Mouse (Mus musculus): ENCODE results near the gene Rnf151. TPM values are rescaled to one million over a fixed set of nuclear protein-coding genes. Genes with fewer than 3 reads are reported as not detected.
"Not testable (repeated sequence)": the region's sequence is repeated elsewhere in the genome, so short reads cannot be mapped to it uniquely, and the experiment has no call there.

The Rnf151 gene
- polyA plus RNA-seq, 1 experiment from 2014 or later, result not detected

- H3K4me1 ChIP-seq (replicated peaks; ENCODE audit: control insufficient read depth, insufficient read depth, low read length), result peaks cover 10% of the 10 kb centered on the region
- H3K36me3 ChIP-seq (ENCODE audit: control insufficient read depth, insufficient read depth, low read length), result 0 out of 2 replicates have a peak, but pooled peaks cover 6% of the 10 kb centered on the region
- ATAC-seq (ENCODE audit: low FRiP score), result peak; percentile 97
These were observed 1.8 kb upstream of the Rnf151 start for GRCm38 (mm10) chr17:24719494-24720222.

GRCm38 (mm10) chr17:24718938-24719337 is 1.1 kb upstream of the Rnf151 start:
- Histone ChIP-seq H3K4me3 (ENCODE audit: low read depth, low read length) (peak overlapping the region; percentile 75), H3K9ac (ENCODE audit: low read depth, low read length) (peak overlapping the region; percentile 81; the same call in 1 of the 2 replicates), H3K4me1 (replicated peaks; ENCODE audit: control insufficient read depth, insufficient read depth, low read length) (peaks cover 10% of the 10 kb centered on the region), H3K4me2 (replicated peaks; ENCODE audit: low read depth, low read length) (peak overlapping the region; percentile 61)
- not testable (repeated sequence) for ATAC-seq (ENCODE audit: low FRiP score); H3K36me3 ChIP-seq (ENCODE audit: control insufficient read depth, insufficient read depth, low read length); H3K27ac ChIP-seq (ENCODE audit: low read depth, low read length); DNase-seq (ENCODE audit: low spot score); H3K27me3 ChIP-seq (ENCODE audit: control insufficient read depth, insufficient read depth, low read length); H3K9me3 ChIP-seq (ENCODE audit: control insufficient read depth, low read length)
- 60% methylated on average over 5 of the region's 5 CpGs for WGBS

More at GRCm38 (mm10) chr17:24719494-24720222, 1.8 kb upstream of the Rnf151 start:
- Histone ChIP-seq H3K27me3 (ENCODE audit: control insufficient read depth, insufficient read depth, low read length) (no peaks in the 10 kb centered on the region), H3K4me2 (replicated peaks; ENCODE audit: low read depth, low read length) (peak overlapping the region; percentile 80), H3K4me3 (ENCODE audit: low read depth, low read length) (peak overlapping the region; percentile 75), H3K9me3 (ENCODE audit: control insufficient read depth, low read length) (no peaks in the 10 kb centered on the region), H3K27ac (ENCODE audit: low read depth, low read length) (peak overlapping the region; percentile 56), H3K9ac (ENCODE audit: low read depth, low read length) (peak overlapping the region; percentile 81)
- DNase-seq (ENCODE audit: low spot score), result peak; percentile 98
- WGBS, result under 1% methylated on average over 58 of the region's 61 CpGs

- 94% methylated on average over 15 of the region's 15 CpGs for WGBS
- H3K4me1 ChIP-seq (replicated peaks; ENCODE audit: control insufficient read depth, insufficient read depth, low read length), result peaks cover under 1% of the 10 kb centered on the region; the same call in 1 of the 2 replicates
- 0 out of 2 replicates have a peak, but pooled peaks cover 2% of the 10 kb centered on the region for H3K36me3 ChIP-seq (ENCODE audit: control insufficient read depth, insufficient read depth, low read length)
- no peak overlapping the region for H3K4me2 ChIP-seq (replicated peaks; ENCODE audit: low read depth, low read length)
- no peak overlapping the region for H3K9ac ChIP-seq (ENCODE audit: low read depth, low read length)
- no peaks in the 10 kb centered on the region for H3K9me3 ChIP-seq (ENCODE audit: control insufficient read depth, low read length)
- H3K27ac ChIP-seq (ENCODE audit: low read depth, low read length), result no peak overlapping the region
- H3K4me3 ChIP-seq (ENCODE audit: low read depth, low read length), result no peak overlapping the region
- no peak for ATAC-seq (ENCODE audit: low FRiP score)
- no peaks in the 10 kb centered on the region for H3K27me3 ChIP-seq (ENCODE audit: control insufficient read depth, insufficient read depth, low read length)
- DNase-seq (ENCODE audit: low spot score), result no peak
These were observed 1.6 kb downstream of the Rnf151 start for GRCm38 (mm10) chr17:24716166-24716682.

- H3K9ac ChIP-seq (ENCODE audit: low read depth, low read length), result no peak overlapping the region
These were observed 2.3 kb downstream of the Rnf151 start for GRCm38 (mm10) chr17:24715556-24715955.

GRCm38 (mm10) chr17:24708646-24709045 is 9.2 kb downstream of the Rnf151 start:
- Histone ChIP-seq H3K27me3 (ENCODE audit: control insufficient read depth, insufficient read depth, low read length) (no peaks in the 10 kb centered on the region), H3K9me3 (ENCODE audit: control insufficient read depth, low read length) (no peaks in the 10 kb centered on the region), H3K4me3 (ENCODE audit: low read depth, low read length) (no peak overlapping the region), H3K4me2 (replicated peaks; ENCODE audit: low read depth, low read length) (no peak overlapping the region), H3K27ac (ENCODE audit: low read depth, low read length) (no peak overlapping the region), H3K9ac (ENCODE audit: low read depth, low read length) (no peak overlapping the region), H3K4me1 (replicated peaks; ENCODE audit: control insufficient read depth, insufficient read depth, low read length) (no peaks in the 10 kb centered on the region; the same call in 1 of the 2 replicates), H3K36me3 (ENCODE audit: control insufficient read depth, insufficient read depth, low read length) (peaks cover 13% of the 10 kb centered on the region; the same call in 1 of the 2 replicates)
- ATAC-seq (ENCODE audit: low FRiP score) (no peak), DNase-seq (ENCODE audit: low spot score) (no peak)
- WGBS, result 35% methylated on average over 2 of the region's 2 CpGs

More at GRCm38 (mm10) chr17:24715556-24715955, 2.3 kb downstream of the Rnf151 start:
- no peaks in the 10 kb centered on the region for H3K27me3 ChIP-seq (ENCODE audit: control insufficient read depth, insufficient read depth, low read length)
- 0 out of 2 replicates have a peak, but pooled peaks cover 2% of the 10 kb centered on the region for H3K36me3 ChIP-seq (ENCODE audit: control insufficient read depth, insufficient read depth, low read length)
- H3K4me2 ChIP-seq (replicated peaks; ENCODE audit: low read depth, low read length), result no peak overlapping the region
- no peaks in the 10 kb centered on the region for H3K9me3 ChIP-seq (ENCODE audit: control insufficient read depth, low read length)
- no peak overlapping the region for H3K4me3 ChIP-seq (ENCODE audit: low read depth, low read length)
- no peak for DNase-seq (ENCODE audit: low spot score)
- no peaks in the 10 kb centered on the region for H3K4me1 ChIP-seq (replicated peaks; ENCODE audit: control insufficient read depth, insufficient read depth, low read length)
- H3K27ac ChIP-seq (ENCODE audit: low read depth, low read length), result no peak overlapping the region
- no peak for ATAC-seq (ENCODE audit: low FRiP score)
- 78% methylated on average over 6 of the region's 6 CpGs for WGBS

- H3K4me1 ChIP-seq (replicated peaks; ENCODE audit: control insufficient read depth, insufficient read depth, low read length), result no peaks in the 10 kb centered on the region; the same call in 1 of the 2 replicates
- no peaks in the 10 kb centered on the region for H3K9me3 ChIP-seq (ENCODE audit: control insufficient read depth, low read length)
- H3K36me3 ChIP-seq (ENCODE audit: control insufficient read depth, insufficient read depth, low read length), result peaks cover 13% of the 10 kb centered on the region; the same call in 1 of the 2 replicates
- 0 out of 2 replicates have a peak overlapping the region, but pooled peaks have one; percentile 27 for H3K27ac ChIP-seq (ENCODE audit: low read depth, low read length)
- ATAC-seq (ENCODE audit: low FRiP score) (peak; percentile 63), DNase-seq (ENCODE audit: low spot score) (no peak)
- no peaks in the 10 kb centered on the region for H3K27me3 ChIP-seq (ENCODE audit: control insufficient read depth, insufficient read depth, low read length)
- 6% methylated on average over 24 of the region's 24 CpGs for WGBS
- H3K4me2 ChIP-seq (replicated peaks; ENCODE audit: low read depth, low read length), result peak overlapping the region; percentile 55
- peak overlapping the region; percentile 42 for H3K4me3 ChIP-seq (ENCODE audit: low read depth, low read length)
- H3K9ac ChIP-seq (ENCODE audit: low read depth, low read length), result peak overlapping the region; percentile 51
These were observed 9.9 kb downstream of the Rnf151 start for GRCm38 (mm10) chr17:24707801-24708425.

- H3K9ac ChIP-seq (ENCODE audit: low read depth, low read length), result peak within 1 kb of the TSS; percentile 51
- peak; percentile 86 for ATAC-seq (ENCODE audit: low FRiP score)
- H3K27me3 ChIP-seq (ENCODE audit: control insufficient read depth, insufficient read depth, low read length), result no peaks in the 10 kb centered on the region
- H3K4me2 ChIP-seq (replicated peaks; ENCODE audit: low read depth, low read length), result peak within 1 kb of the TSS; percentile 55
- 5% methylated on average over 32 of the region's 32 CpGs for WGBS
- H3K4me3 ChIP-seq (ENCODE audit: low read depth, low read length), result peak within 1 kb of the TSS; percentile 42
- 0 out of 2 replicates have a peak within 1 kb of the TSS, but pooled peaks have one; percentile 27 for H3K27ac ChIP-seq (ENCODE audit: low read depth, low read length)
- H3K4me1 ChIP-seq (replicated peaks; ENCODE audit: control insufficient read depth, insufficient read depth, low read length), result no peaks in the 10 kb centered on the region; the same call in 1 of the 2 replicates
- peak; percentile 98 for DNase-seq (ENCODE audit: low spot score)
- no peaks in the 10 kb centered on the region for H3K9me3 ChIP-seq (ENCODE audit: control insufficient read depth, low read length)
- H3K36me3 ChIP-seq (ENCODE audit: control insufficient read depth, insufficient read depth, low read length), result peaks cover 13% of the 10 kb centered on the region; the same call in 1 of the 2 replicates
These were observed 10.7 kb downstream of the Rnf151 start, which contains the start of gene Tbl3 for GRCm38 (mm10) chr17:24706982-24707800. TSS of gene Tbl3 (minus strand) at chr17:24707660.

GRCm38 (mm10) chr17:24705821-24706220 is 12.0 kb downstream of the Rnf151 start:
- Histone ChIP-seq H3K9ac (ENCODE audit: low read depth, low read length) (no peak overlapping the region), H3K9me3 (ENCODE audit: control insufficient read depth, low read length) (no peaks in the 10 kb centered on the region), H3K27ac (ENCODE audit: low read depth, low read length) (no peak overlapping the region), H3K36me3 (ENCODE audit: control insufficient read depth, insufficient read depth, low read length) (peaks cover 21% of the 10 kb centered on the region; the same call in 1 of the 2 replicates), H3K4me2 (replicated peaks; ENCODE audit: low read depth, low read length) (no peak overlapping the region), H3K4me1 (replicated peaks; ENCODE audit: control insufficient read depth, insufficient read depth, low read length) (no peaks in the 10 kb centered on the region; the same call in 1 of the 2 replicates), H3K4me3 (ENCODE audit: low read depth, low read length) (no peak overlapping the region), H3K27me3 (ENCODE audit: control insufficient read depth, insufficient read depth, low read length) (no peaks in the 10 kb centered on the region)
- DNase-seq (ENCODE audit: low spot score) (no peak), ATAC-seq (ENCODE audit: low FRiP score) (no peak)
- 95% methylated on average over 3 of the region's 3 CpGs for WGBS

Measured in hindbrain, embryonic 11.5 days (tissue).